Mouse (Mus musculus): ENCODE data around the gene Nkx2-9. TPM values are rescaled to one million over a fixed set of nuclear protein-coding genes. Genes with fewer than 3 reads are reported as not detected.

Nkx2-9 gene
- polyA plus RNA-seq (2015; fragmentation: Illumina TruSeq; extraction: RNeasy Lipid Tissue Mini Kit (QIAGEN cat#74804); ENCODE audit: low read depth, low replicate concordance), result 1.2 TPM

DNA sequence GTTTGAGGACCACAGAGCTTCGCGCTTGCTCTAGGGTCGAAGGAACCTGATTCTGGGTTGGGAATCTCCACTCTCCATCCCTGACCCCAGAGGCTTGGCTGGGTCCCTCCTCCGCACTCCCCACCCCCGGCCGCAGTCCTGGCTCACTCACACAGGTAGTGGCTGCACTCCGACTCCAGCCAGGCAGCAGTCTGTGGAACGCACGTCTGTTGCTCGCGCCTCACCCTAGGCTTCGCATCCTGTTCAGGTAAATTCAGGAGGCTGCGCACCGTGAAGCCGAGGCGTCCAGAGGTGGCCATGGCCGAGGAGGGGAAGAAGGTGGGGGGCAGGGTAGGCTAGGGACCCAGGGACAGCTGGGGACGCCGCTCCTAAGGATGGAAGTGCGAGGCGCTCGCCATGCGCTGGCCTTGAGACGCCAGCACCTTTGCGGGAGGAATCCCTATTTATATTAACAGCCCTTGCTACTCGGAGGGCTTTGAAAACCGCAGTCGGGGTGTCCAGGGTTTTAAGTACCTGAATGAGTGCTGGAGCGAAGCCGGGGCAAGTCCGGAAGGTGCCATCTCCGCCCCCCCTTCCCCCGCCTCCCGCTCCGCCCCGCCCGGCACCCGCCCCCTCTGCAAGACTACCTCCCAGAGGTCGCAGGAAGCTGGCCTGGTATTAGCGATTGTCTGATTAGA is at the start of gene Nkx2-9:
Nkx2-9 (minus strand) TSS at position 524 of the 677 bp plus-strand sequence.

Other genes with a start within 250 kb of the Nkx2-9 start
- gene Nkx2-1, start 76.4 kb downstream of the Nkx2-9 start, polyA plus RNA-seq (2015; fragmentation: Illumina TruSeq; extraction: RNeasy Lipid Tissue Mini Kit (QIAGEN cat#74804); ENCODE audit: low read depth, low replicate concordance), result 0.65 TPM
- gene Pax9, start 78.5 kb upstream of the Nkx2-9 start, polyA plus RNA-seq (2015; fragmentation: Illumina TruSeq; extraction: RNeasy Lipid Tissue Mini Kit (QIAGEN cat#74804); ENCODE audit: low read depth, low replicate concordance), result not detected

Data from brain, adult 10 weeks (tissue).